In genomic region chr13:63225796-63226583, GRCm38 (mm10) we compare ENCODE assay signal across 20 mouse cellular contexts.
"Had no signal": no experiment of that assay in that cellular context is flagged by ENCODE, and none has a peak within 500 bp of the region (broad histone marks: within the 10 kb centered on the region; RNA-seq: fewer than 3 reads in every experiment).

No protein-coding gene starts in this region.

- H3K4me2 ChIP-seq: limb, embryonic 12.5 days; limb, embryonic 15.5 days; liver, embryonic 13.5 days; lung, embryonic 15.5 days; midbrain, embryonic 12.5 days; midbrain, embryonic 15.5 days; neural tube, embryonic 12.5 days; neural tube, embryonic 15.5 days had no signal

- DNase-seq: kidney, adult 9 months; left cerebral cortex, postnatal 4 days; liver, embryonic 13.5 days; lung, postnatal 14 days; right cerebral cortex, adult 18-20 months; right cerebral cortex, postnatal 14 days; right cerebral cortex, postnatal 4 days; thymus, adult 2 months; thymus, postnatal 14 days; thymus, postnatal 4 days had no signal

- H3K27ac ChIP-seq: limb, embryonic 12.5 days; limb, embryonic 15.5 days; liver, embryonic 13.5 days; lung, embryonic 15.5 days; macrophage; midbrain, embryonic 12.5 days; midbrain, embryonic 15.5 days; neural tube, embryonic 12.5 days; neural tube, embryonic 15.5 days; stomach, postnatal 0 days had no signal

- H3K9me3 ChIP-seq: limb, embryonic 12.5 days; limb, embryonic 15.5 days; liver, embryonic 13.5 days; lung, embryonic 15.5 days; midbrain, embryonic 12.5 days; midbrain, embryonic 15.5 days; neural tube, embryonic 12.5 days; neural tube, embryonic 15.5 days had no signal

- H3K27me3 ChIP-seq: limb, embryonic 12.5 days; limb, embryonic 15.5 days; liver, embryonic 13.5 days; lung, embryonic 15.5 days; midbrain, embryonic 12.5 days; midbrain, embryonic 15.5 days; neural tube, embryonic 12.5 days; neural tube, embryonic 15.5 days had no signal

- H3K9ac ChIP-seq: limb, embryonic 12.5 days; limb, embryonic 15.5 days; liver, embryonic 13.5 days; lung, embryonic 15.5 days; midbrain, embryonic 12.5 days; midbrain, embryonic 15.5 days; neural tube, embryonic 12.5 days; neural tube, embryonic 15.5 days had no signal

- H3K4me1 ChIP-seq: limb, embryonic 15.5 days; liver, embryonic 13.5 days; midbrain, embryonic 12.5 days; midbrain, embryonic 15.5 days; neural tube, embryonic 12.5 days; neural tube, embryonic 15.5 days had no signal

- H3K4me3 ChIP-seq: limb, embryonic 12.5 days; limb, embryonic 15.5 days; liver, embryonic 13.5 days; lung, embryonic 15.5 days; midbrain, embryonic 12.5 days; midbrain, embryonic 15.5 days; neural tube, embryonic 12.5 days; neural tube, embryonic 15.5 days had no signal

- ATAC-seq: intestine, postnatal 0 days; midbrain, embryonic 15.5 days had no signal

- H3K36me3 ChIP-seq: limb, embryonic 12.5 days; liver, embryonic 13.5 days; lung, embryonic 15.5 days; midbrain, embryonic 12.5 days; midbrain, embryonic 15.5 days; neural tube, embryonic 12.5 days; neural tube, embryonic 15.5 days had no signal
